ENCODE assay signal across 8 mouse cellular contexts in the genomic region with DNA sequence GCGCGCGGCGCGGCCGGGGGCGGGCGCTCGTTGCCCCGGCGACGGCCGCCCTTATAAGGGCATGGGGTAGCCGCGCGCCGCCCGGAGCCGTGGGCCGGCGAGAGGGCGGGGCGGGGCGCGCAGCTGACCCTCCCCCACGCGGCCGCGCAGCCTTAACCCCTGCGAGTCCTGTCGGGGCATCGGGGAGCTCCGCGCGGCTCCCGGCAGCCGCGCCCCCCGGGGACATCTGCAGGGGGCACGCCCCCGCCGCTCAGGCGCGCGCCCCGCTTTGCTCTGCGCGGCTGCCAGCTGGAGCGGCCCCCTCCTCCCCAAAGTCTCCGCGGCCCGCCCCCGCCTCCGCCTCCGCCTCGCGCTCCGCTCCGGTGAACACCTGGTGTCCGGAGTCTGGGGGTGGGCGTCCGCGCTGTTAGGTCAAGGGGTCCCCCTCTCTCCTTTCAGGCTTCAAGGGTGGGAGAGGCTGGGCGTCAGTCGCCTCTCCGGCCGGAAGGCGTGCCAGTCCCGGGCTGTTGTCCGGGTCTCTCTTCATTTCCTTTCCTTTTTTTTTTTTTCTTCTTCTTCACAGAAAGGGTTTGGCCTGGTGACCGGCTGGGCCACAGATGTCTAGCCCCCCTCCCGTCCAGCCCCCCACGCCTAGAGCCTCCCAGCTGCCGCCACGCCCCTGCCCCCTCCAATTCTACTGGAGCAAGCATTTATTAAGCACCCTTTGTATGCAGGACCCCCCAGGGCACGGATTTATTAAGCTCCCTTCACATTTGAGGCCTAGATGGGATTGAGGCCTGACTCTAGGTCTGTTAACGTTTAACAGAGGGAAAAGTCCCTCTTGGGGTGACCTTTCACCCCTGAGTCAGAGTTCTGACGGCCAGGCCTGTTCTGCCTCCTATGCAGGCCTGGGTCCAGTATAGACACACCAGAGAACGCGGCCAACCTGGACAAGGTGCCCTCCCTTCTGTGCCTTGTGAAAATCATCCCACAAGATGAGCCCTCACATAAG. TPM values are rescaled to one million over a fixed set of nuclear protein-coding genes. Genes with fewer than 3 reads are reported as not detected.
A peak's percentile ranks its signal among the peaks of the same experiment; 100 is the strongest.
DNase-seq lines count a peak whose midpoint lies in the region; ATAC-seq and TF ChIP-seq lines count a peak whose summit lies in the region.

No protein-coding gene starts in this region.

- peak overlapping the region; percentile 54; the same call in 1 of the 2 replicates for H3K9ac ChIP-seq in ES-E14 (ENCODE audit: insufficient read depth, low read depth, low read length, poor library complexity, severe bottlenecking)
- peak overlapping the region; percentile 78 for H3K9ac ChIP-seq in forebrain, postnatal 0 days
- peak overlapping the region; percentile 78 for H3K9ac ChIP-seq in hindbrain, embryonic 12.5 days

- ATAC-seq in forebrain, postnatal 0 days = peak; percentile 82
- peak; percentile 87 for ATAC-seq in hindbrain, embryonic 12.5 days (ENCODE audit: low FRiP score)

- no peak for DNase-seq in ES-E14 (ENCODE audit: low read depth, low spot score)
- DNase-seq in cerebellum, adult 11-12 months = peak; percentile 89
- DNase-seq in forebrain, postnatal 0 days = peak; percentile 74
- peak; percentile 74 for DNase-seq in left cerebral cortex, adult 11 months (ENCODE audit: low spot score)
- peak; percentile 93 to 97 for DNase-seq in lung, postnatal 4 days
- peak; percentile 93 for DNase-seq in retina, postnatal 1 day
- DNase-seq in urinary bladder, adult 2 months (ENCODE audit: low spot score) = peak; percentile 79

- WGBS in forebrain, postnatal 0 days = 4% methylated on average over 34 of the region's 80 CpGs
- under 1% methylated on average over 41 of the region's 80 CpGs for WGBS in hindbrain, embryonic 12.5 days

- peak overlapping the region; percentile 75; the same call in 1 of the 2 replicates for H3K27ac ChIP-seq in ES-E14 (ENCODE audit: insufficient read depth, low read depth, low read length, poor library complexity, severe bottlenecking)
- H3K27ac ChIP-seq in forebrain, postnatal 0 days (ENCODE audit: low read depth, low read length) = peak overlapping the region; percentile 69
- peak overlapping the region; percentile 95 for H3K27ac ChIP-seq in hindbrain, embryonic 12.5 days

- H3K36me3 ChIP-seq in ES-E14 (ENCODE audit: control insufficient read depth, insufficient read depth, low read length, poor library complexity, severe bottlenecking) = peaks cover 2% of the 10 kb centered on the region; the same call in 1 of the 2 replicates
- no peaks in the 10 kb centered on the region for H3K36me3 ChIP-seq in forebrain, postnatal 0 days (ENCODE audit: insufficient read depth)
- H3K36me3 ChIP-seq in hindbrain, embryonic 12.5 days = 0 out of 2 replicates have a peak, but pooled peaks cover 8% of the 10 kb centered on the region

- H3K4me3 ChIP-seq in ES-E14 (ENCODE audit: insufficient read depth in 1 of 2, low read depth in 1 of 2, low read length in 2 of 2, poor library complexity in 1 of 2, severe bottlenecking in 1 of 2) = peak overlapping the region; percentile 81 to 91
- H3K4me3 ChIP-seq in forebrain, postnatal 0 days (ENCODE audit: low read depth, low read length) = peak overlapping the region; percentile 76
- peak overlapping the region; percentile 63 for H3K4me3 ChIP-seq in hindbrain, embryonic 12.5 days

- TF ChIP-seq CTCF in forebrain, postnatal 0 days (IDR thresholded peaks at IDR 0.05; ENCODE audit: low read depth) = no peak

- H3K4me2 ChIP-seq in forebrain, postnatal 0 days (ENCODE audit: low read depth) = peak overlapping the region; percentile 98
- peak overlapping the region; percentile 96 for H3K4me2 ChIP-seq in hindbrain, embryonic 12.5 days (replicated peaks)

- in situ Hi-C loops in ES-E14 (cut with MboI; ENCODE audit: low sequenced_read_pairs in 2 of 2, unreplicated experiment in 2 of 2) = no loop called here

- no peaks in the 10 kb centered on the region for H3K27me3 ChIP-seq in forebrain, postnatal 0 days (ENCODE audit: insufficient read depth, low read length)
- no peaks in the 10 kb centered on the region for H3K27me3 ChIP-seq in hindbrain, embryonic 12.5 days

- H3K4me1 ChIP-seq in ES-E14 (ENCODE audit: control insufficient read depth in 2 of 2, insufficient read depth in 2 of 2, low read length in 2 of 2, poor library complexity in 1 of 2) = peaks cover 10 to 30% of the 10 kb centered on the region in 2 experiments
- H3K4me1 ChIP-seq in forebrain, postnatal 0 days (ENCODE audit: insufficient read depth) = peaks cover 4% of the 10 kb centered on the region; the same call in 1 of the 2 replicates
- peaks cover 32% of the 10 kb centered on the region for H3K4me1 ChIP-seq in hindbrain, embryonic 12.5 days

- no peaks in the 10 kb centered on the region for H3K9me3 ChIP-seq in ES-E14 (ENCODE audit: control insufficient read depth, insufficient read depth, low read depth, low read length)
- no peaks in the 10 kb centered on the region for H3K9me3 ChIP-seq in forebrain, postnatal 0 days (ENCODE audit: low read length)
- H3K9me3 ChIP-seq in hindbrain, embryonic 12.5 days (replicated peaks) = no peaks in the 10 kb centered on the region

TF ChIP-seq in ES-E14, 5 proteins besides CTCF, POLR2A, EP300 and RAD21:
- peak; percentile 78 for TF ChIP-seq ZNF384 (IDR thresholded peaks at IDR 0.05; ENCODE audit: low read depth, low read length)
- no peak for TF ChIP-seq CHD2 (IDR thresholded peaks at IDR 0.05; ENCODE audit: low read depth, low read length)
- TF ChIP-seq ZC3H11A (IDR thresholded peaks at IDR 0.05; ENCODE audit: borderline replicate concordance, low read depth, low read length) = no peak

RNA-seq across cellular contexts. Expression of a gene that starts 0.5 kb away (rescaled TPM):
- 52.8 and 63.1 TPM in 2 replicates for total RNA-seq in ES-E14 (2012; rRNA removed)
- 59.0 and 63.9 TPM in 2 replicates for total RNA-seq in forebrain, postnatal 0 days (2014; rRNA removed)
- 26.0 and 28.9 TPM in 2 replicates for polyA plus RNA-seq in forebrain, postnatal 0 days (2015; fragmentation: Nextera tagmentation; extraction: Ambion mirVana)
- 61.2 and 65.2 TPM in 2 replicates for polyA plus RNA-seq in hindbrain, embryonic 12.5 days (2016; fragmentation: Nextera tagmentation; extraction: Ambion mirVana)
- polyA plus RNA-seq in urinary bladder, adult 2 months (2012; rRNA removed) = 65.7 and 75.0 TPM in 2 replicates

RNA-seq across cellular contexts. Expression of a gene that starts 11.2 kb away (rescaled TPM):
- total RNA-seq in ES-E14 (2012; rRNA removed) = 7.4 and 9.4 TPM in 2 replicates
- 14.3 and 16.2 TPM in 2 replicates for total RNA-seq in forebrain, postnatal 0 days (2014; rRNA removed)
- polyA plus RNA-seq in forebrain, postnatal 0 days (2015; fragmentation: Nextera tagmentation; extraction: Ambion mirVana) = 5.2 and 6.6 TPM in 2 replicates
- 5.8 and 6.7 TPM in 2 replicates for polyA plus RNA-seq in hindbrain, embryonic 12.5 days (2016; fragmentation: Nextera tagmentation; extraction: Ambion mirVana)
- polyA plus RNA-seq in urinary bladder, adult 2 months (2012; rRNA removed) = 10.3 and 12.0 TPM in 2 replicates

RNA-seq across cellular contexts. Expression of a gene that starts 13.3 kb away (rescaled TPM):
- total RNA-seq in ES-E14 (2012; rRNA removed) = 2.0 and 2.4 TPM in 2 replicates
- total RNA-seq in forebrain, postnatal 0 days (2014; rRNA removed) = 3.5 and 5.6 TPM in 2 replicates
- polyA plus RNA-seq in forebrain, postnatal 0 days (2015; fragmentation: Nextera tagmentation; extraction: Ambion mirVana) = 4.2 and 4.5 TPM in 2 replicates
- 5.7 and 6.8 TPM in 2 replicates for polyA plus RNA-seq in hindbrain, embryonic 12.5 days (2016; fragmentation: Nextera tagmentation; extraction: Ambion mirVana)
- 22.0 and 23.9 TPM in 2 replicates for polyA plus RNA-seq in urinary bladder, adult 2 months (2012; rRNA removed)

RNA-seq across cellular contexts. Expression of a gene that starts 14.4 kb away (rescaled TPM):
- total RNA-seq in ES-E14 (2012; rRNA removed) = 40.7 and 47.4 TPM in 2 replicates
- total RNA-seq in forebrain, postnatal 0 days (2014; rRNA removed) = 87.2 and 94.0 TPM in 2 replicates
- polyA plus RNA-seq in forebrain, postnatal 0 days (2015; fragmentation: Nextera tagmentation; extraction: Ambion mirVana) = 98.9 and 107 TPM in 2 replicates
- 91.1 and 104 TPM in 2 replicates for polyA plus RNA-seq in hindbrain, embryonic 12.5 days (2016; fragmentation: Nextera tagmentation; extraction: Ambion mirVana)
- 87.3 and 92.4 TPM in 2 replicates for polyA plus RNA-seq in urinary bladder, adult 2 months (2012; rRNA removed)

RNA-seq across cellular contexts. Expression of a gene that starts 15.6 kb away (rescaled TPM):
- total RNA-seq in ES-E14 (2012; rRNA removed) = 112 and 144 TPM in 2 replicates
- 148 and 195 TPM in 2 replicates for total RNA-seq in forebrain, postnatal 0 days (2014; rRNA removed)
- polyA plus RNA-seq in forebrain, postnatal 0 days (2015; fragmentation: Nextera tagmentation; extraction: Ambion mirVana) = 124 and 140 TPM in 2 replicates
- polyA plus RNA-seq in hindbrain, embryonic 12.5 days (2016; fragmentation: Nextera tagmentation; extraction: Ambion mirVana) = 80.8 and 82.4 TPM in 2 replicates
- polyA plus RNA-seq in urinary bladder, adult 2 months (2012; rRNA removed) = 218 and 244 TPM in 2 replicates
